Mouse (Mus musculus): ENCODE measurements at regions not wholly inside any gene's neighbourhood (a gene's known extent, or its start where the extent isn't known, plus 50 kb on each side); places are given as distances from the start of the nearest gene placed in this dataset.
A peak's percentile ranks its signal among the peaks of the same experiment; 100 is the strongest.

DNA sequence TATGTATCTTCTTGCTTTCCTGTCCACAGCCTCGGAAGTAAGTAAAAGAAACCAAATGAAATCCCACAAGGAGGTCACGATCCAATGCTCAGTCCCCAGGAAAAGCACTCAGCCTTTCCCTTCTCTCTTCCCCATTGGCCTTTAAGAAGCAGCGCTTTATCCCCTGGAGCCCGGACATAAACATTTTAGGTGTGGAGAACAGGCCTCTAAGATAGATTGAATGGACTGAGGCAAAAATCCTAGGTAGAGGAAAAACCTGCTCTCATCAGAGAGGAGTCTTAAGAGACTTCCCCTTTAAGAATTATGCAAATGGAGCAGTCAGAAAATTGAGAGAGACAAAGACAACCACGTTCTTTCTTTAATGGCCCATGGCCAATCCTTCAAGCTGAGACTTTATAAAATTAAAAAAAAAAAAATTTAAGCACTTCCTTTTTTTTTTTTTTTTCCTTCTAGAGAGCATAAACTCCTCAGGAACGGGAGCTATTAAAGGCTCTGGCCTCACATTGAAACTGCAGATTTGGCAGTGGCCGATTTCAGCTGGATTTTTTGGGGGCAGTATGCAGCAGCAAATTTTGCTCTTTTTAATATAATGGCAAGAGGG is 1020.5 kb downstream of the 9330182O14Rik start:
- Histone ChIP-seq H3K27me3 (no peaks in the 10 kb centered on the region), H3K36me3 (no peaks in the 10 kb centered on the region), H3K9me3 (replicated peaks) (no peaks in the 10 kb centered on the region), H3K9ac (peak overlapping the region; percentile 40), H3K4me3 (peak overlapping the region; percentile 30), H3K4me2 (peak overlapping the region; percentile 65), H3K27ac (peak overlapping the region; percentile 73), H3K4me1 (replicated peaks) (peaks cover 9% of the 10 kb centered on the region)
- ATAC-seq (replicated peaks; ENCODE audit: insufficient number of reproducible peaks, insufficient read depth, low FRiP score, low read depth), result no peak
- 34% methylated on average over 7 of the region's 7 CpGs for WGBS

DNA sequence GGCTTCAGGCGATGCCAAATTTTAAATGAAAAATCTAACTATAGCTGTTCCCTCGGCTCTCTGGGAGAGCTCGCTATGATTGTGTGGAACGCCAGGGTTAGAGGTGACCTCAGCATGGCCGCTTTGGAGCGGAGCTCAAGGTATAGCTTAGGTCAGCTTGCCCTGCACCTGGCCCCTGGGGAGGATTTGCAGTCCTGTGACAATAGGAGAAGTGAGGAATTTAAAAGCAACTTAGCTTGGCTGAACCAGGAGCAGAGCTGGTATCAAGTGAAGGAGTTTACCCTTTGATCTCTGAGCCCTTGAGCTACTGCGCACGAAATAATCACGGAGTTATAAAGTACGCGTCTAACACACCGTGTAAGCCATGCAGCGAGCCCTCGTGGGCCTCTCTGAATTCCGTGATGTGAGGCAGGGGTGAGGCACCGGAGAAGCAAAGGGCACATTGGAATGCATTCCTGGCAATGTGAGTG is 1021.0 kb downstream of the 9330182O14Rik start:
- 10% methylated on average over 16 of the region's 16 CpGs for WGBS

DNA sequence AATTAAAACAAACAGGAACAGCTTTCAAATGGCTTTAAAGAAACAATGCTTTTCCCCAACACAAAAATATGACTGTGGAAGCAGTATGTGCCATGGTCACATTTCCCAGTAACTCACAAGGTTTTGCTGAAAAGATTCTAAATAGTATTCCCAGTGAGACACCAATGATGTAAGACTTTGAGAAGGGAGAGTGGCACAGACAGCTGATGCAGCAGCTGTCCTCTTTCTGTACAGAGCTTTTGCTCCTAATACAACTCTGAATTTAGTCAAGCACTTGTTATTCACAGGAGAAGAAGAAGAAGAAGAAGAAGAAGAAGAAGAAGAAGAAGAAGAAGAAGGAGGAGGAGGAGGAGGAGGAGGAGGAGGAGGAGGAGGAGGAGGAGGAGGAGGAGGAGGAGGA is 1023.6 kb downstream of the 9330182O14Rik start:
- Histone ChIP-seq H3K4me2 (no peak overlapping the region), H3K36me3 (no peaks in the 10 kb centered on the region), H3K27ac (no peak overlapping the region), H3K4me1 (replicated peaks) (peaks cover 9% of the 10 kb centered on the region), H3K4me3 (no peak overlapping the region), H3K27me3 (no peaks in the 10 kb centered on the region), H3K9ac (no peak overlapping the region), H3K9me3 (replicated peaks) (no peaks in the 10 kb centered on the region)
- no peak for ATAC-seq (replicated peaks; ENCODE audit: insufficient number of reproducible peaks, insufficient read depth, low FRiP score, low read depth)

More for the DNA sequence above, 1021.0 kb downstream of the 9330182O14Rik start:
- Histone ChIP-seq H3K4me1 (replicated peaks) (peaks cover 9% of the 10 kb centered on the region), H3K9me3 (replicated peaks) (no peaks in the 10 kb centered on the region), H3K27me3 (no peaks in the 10 kb centered on the region), H3K27ac (peak overlapping the region; percentile 73), H3K9ac (peak overlapping the region; percentile 40), H3K4me3 (peak overlapping the region; percentile 30), H3K36me3 (no peaks in the 10 kb centered on the region), H3K4me2 (peak overlapping the region; percentile 65)
- ATAC-seq (replicated peaks; ENCODE audit: insufficient number of reproducible peaks, insufficient read depth, low FRiP score, low read depth), result peak; percentile 64; the same call in 1 of the 2 replicates

DNA sequence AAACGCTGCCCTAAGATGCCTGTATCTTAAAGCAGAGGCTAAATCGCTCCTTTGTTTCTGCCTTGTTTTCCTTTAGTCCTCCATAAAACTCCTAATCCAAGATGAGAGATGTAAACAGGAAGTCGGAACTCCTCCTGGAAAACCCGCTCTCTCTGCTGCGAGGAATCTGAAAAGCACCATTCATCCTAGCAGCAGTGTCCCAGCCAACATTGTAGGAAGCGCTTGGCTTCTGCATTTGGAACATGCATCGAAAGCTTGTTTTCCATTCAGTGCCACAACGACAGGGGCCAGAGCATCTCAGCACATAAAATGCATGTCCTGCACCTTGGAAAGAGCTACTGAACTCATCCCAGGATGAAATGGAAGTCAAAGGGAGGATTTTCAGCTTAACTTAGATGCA is 1028.1 kb downstream of the 9330182O14Rik start:
- H3K27me3 ChIP-seq, result no peaks in the 10 kb centered on the region
- H3K9me3 ChIP-seq (replicated peaks), result no peaks in the 10 kb centered on the region
- H3K9ac ChIP-seq, result no peak overlapping the region
- ATAC-seq (replicated peaks; ENCODE audit: insufficient number of reproducible peaks, insufficient read depth, low FRiP score, low read depth), result no peak
- H3K4me1 ChIP-seq (replicated peaks), result peaks cover 5% of the 10 kb centered on the region
- 31% methylated on average over 8 of the region's 8 CpGs for WGBS
- H3K27ac ChIP-seq, result no peak overlapping the region
- peak overlapping the region; percentile 32 for H3K4me2 ChIP-seq
- H3K4me3 ChIP-seq, result no peak overlapping the region
- no peaks in the 10 kb centered on the region for H3K36me3 ChIP-seq

DNA sequence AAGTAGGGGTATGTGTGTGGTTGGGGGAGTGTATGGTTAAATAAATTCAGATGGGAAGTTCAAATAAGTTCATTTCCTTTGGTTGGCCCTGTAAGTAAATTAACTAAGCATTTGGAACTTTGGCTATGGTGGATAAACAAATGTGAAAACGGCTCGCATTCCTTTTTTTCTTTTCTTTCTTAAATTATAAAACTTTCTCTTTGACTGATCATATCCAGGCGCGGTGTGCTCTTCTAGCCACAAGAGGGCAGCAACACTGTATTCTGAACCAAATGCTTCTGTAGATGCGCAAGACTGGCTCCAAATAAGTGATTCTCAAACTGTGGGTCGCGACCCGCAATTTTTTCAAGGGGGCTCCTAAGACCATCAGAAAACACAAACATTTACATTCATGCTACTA is 1028.6 kb downstream of the 9330182O14Rik start:
- 3% methylated on average over 8 of the region's 8 CpGs for WGBS
- no peak for ATAC-seq (replicated peaks; ENCODE audit: insufficient number of reproducible peaks, insufficient read depth, low FRiP score, low read depth)
- peak overlapping the region; percentile 32 for H3K4me2 ChIP-seq

DNA sequence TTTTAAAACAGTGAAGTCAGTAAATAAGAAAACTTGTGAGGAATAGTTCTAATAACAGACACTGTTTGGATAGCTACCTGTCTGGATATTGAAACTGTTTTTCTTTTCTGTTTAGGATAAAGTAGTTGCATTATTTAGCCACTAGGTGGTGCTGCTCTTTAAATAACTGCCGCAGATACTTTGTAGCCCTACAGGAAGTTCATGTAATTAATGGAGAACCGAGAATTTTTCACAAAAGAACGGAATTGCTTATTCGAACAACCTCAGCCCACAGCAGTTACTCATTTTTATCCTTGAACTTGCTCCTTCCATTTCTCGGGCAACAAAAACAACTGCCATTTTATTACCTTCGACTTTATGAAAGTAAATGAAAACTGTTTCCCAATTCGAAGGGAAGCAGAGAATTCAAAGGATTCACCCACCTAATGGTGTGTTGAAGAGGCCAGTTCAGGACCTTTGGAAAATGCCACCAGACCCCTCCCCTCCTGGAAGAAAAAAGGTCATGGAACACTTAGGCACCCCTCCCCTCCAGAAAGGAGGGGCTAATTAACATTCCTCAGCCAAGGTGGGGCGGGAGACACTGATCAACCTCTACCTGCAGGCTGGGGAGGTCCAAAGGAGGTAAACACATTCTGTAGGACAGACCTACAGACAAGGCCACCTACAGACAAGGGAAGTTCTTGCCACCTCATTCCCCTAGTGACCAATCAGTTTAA is 1029.6 kb downstream of the 9330182O14Rik start:
- Histone ChIP-seq H3K4me1 (replicated peaks) (peaks cover 5% of the 10 kb centered on the region), H3K4me2 (peak overlapping the region; percentile 63), H3K9me3 (replicated peaks) (no peaks in the 10 kb centered on the region), H3K9ac (peak overlapping the region; percentile 21; the same call in 1 of the 2 replicates), H3K36me3 (no peaks in the 10 kb centered on the region), H3K27me3 (no peaks in the 10 kb centered on the region), H3K27ac (no peak overlapping the region), H3K4me3 (peak overlapping the region; percentile 47)
- WGBS, result 16% methylated on average over 8 of the region's 8 CpGs
- no peak for ATAC-seq (replicated peaks; ENCODE audit: insufficient number of reproducible peaks, insufficient read depth, low FRiP score, low read depth)

More for the DNA sequence above, 1028.6 kb downstream of the 9330182O14Rik start:
- Histone ChIP-seq H3K4me1 (replicated peaks) (peaks cover 5% of the 10 kb centered on the region), H3K27ac (no peak overlapping the region), H3K36me3 (no peaks in the 10 kb centered on the region), H3K9ac (no peak overlapping the region), H3K27me3 (no peaks in the 10 kb centered on the region), H3K4me3 (no peak overlapping the region), H3K9me3 (replicated peaks) (no peaks in the 10 kb centered on the region)

DNA sequence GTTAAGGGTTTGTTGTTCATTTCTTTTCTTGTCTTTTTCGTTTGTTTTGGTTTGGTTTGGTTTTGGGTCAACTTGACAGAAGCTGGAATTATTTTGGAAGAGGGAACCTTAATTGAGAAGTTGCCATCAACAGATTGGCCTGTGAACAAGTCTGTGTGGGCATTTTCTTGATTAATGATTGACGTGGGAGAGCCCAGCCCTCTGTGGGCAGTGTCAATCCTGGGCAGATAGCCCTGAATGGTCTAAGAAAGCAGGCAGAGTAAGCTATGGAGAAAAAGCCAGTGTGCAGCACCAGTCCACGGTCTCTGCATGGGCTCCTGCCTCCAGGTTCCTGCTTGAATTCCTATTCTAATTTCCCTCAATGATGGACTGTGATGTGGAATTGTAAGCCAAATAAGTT is 1031.4 kb downstream of the 9330182O14Rik start:
- Histone ChIP-seq H3K9ac (no peak overlapping the region), H3K36me3 (no peaks in the 10 kb centered on the region), H3K4me3 (no peak overlapping the region), H3K4me1 (replicated peaks) (peaks cover 5% of the 10 kb centered on the region), H3K27ac (no peak overlapping the region), H3K4me2 (no peak overlapping the region), H3K9me3 (replicated peaks) (no peaks in the 10 kb centered on the region), H3K27me3 (no peaks in the 10 kb centered on the region)
- 81% methylated on average over 3 of the region's 3 CpGs for WGBS
- no peak for ATAC-seq (replicated peaks; ENCODE audit: insufficient number of reproducible peaks, insufficient read depth, low FRiP score, low read depth)

DNA sequence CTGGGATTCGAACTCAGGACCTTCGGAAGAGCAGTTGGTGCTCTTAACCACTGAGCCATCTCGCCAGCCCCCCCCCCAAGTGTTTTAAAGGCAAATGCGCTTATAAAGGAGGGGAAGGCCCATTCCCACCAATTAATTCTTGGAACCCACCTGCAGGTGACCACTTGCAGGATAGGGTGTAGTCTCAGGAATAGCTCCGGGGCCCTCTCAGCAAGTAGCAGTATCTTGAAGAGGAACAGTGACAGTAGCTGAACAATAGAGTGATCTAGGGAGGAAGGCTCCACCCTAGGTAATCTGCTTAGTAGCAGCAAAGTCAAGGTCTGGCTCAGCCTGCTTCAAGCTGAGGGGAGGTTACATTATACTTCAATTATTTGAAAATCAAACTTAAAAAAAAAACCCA is 1056.6 kb downstream of the 9330182O14Rik start:
- H3K4me3 ChIP-seq, result no peak overlapping the region
- no peak for ATAC-seq (replicated peaks; ENCODE audit: insufficient number of reproducible peaks, insufficient read depth, low FRiP score, low read depth)
- H3K9me3 ChIP-seq (replicated peaks), result no peaks in the 10 kb centered on the region
- no peak overlapping the region for H3K4me2 ChIP-seq
- WGBS, result 75% methylated on average over 5 of the region's 5 CpGs
- no peak overlapping the region for H3K9ac ChIP-seq
- H3K36me3 ChIP-seq, result no peaks in the 10 kb centered on the region
- no peaks in the 10 kb centered on the region for H3K27me3 ChIP-seq
- no peak overlapping the region for H3K27ac ChIP-seq
- no peaks in the 10 kb centered on the region for H3K4me1 ChIP-seq (replicated peaks)

DNA sequence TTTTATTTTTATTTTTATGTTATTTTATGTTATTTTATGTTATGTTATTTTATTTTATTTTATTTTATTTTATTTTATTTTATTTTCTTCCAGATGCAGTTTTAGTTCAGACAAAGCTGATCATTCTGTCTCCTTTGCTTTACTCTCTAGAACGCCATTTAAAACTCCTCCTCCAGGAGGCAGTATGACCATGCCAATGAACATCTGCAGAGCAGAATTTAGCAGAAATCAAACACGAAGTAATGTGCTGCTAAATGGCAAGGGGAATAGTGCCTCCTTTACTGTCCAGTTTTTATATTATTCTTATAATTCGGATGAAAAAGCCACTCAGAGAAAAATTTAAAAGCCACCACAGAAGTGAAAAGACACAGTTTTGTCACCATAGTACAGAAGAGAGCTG is 1059.1 kb downstream of the 9330182O14Rik start:
- Histone ChIP-seq H3K4me1 (replicated peaks) (no peaks in the 10 kb centered on the region), H3K27me3 (no peaks in the 10 kb centered on the region), H3K27ac (no peak overlapping the region), H3K4me2 (no peak overlapping the region), H3K9ac (no peak overlapping the region), H3K36me3 (no peaks in the 10 kb centered on the region), H3K4me3 (no peak overlapping the region), H3K9me3 (replicated peaks) (no peaks in the 10 kb centered on the region)
- ATAC-seq (replicated peaks; ENCODE audit: insufficient number of reproducible peaks, insufficient read depth, low FRiP score, low read depth), result no peak
- 13% methylated on average over 3 of the region's 3 CpGs for WGBS

DNA sequence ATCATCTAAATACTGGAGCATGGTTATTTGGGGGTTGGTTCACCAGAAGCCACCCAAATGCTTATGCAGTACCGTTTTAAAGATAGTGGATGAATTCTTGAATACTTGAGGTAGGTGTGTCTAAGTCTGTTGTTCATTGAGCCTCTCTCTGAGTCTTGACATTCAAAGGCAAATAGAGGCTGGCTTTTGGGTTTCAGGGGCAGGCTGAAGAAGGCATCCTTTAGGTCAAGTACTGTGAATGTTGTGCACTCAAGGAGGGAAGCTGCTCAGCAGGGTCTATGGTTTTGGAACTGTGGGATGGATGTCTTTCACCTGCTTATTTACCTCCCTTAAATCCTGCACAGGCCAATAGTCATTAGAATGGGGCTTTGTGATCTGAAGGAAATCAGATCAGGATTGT is 1089.6 kb downstream of the 9330182O14Rik start:
- Histone ChIP-seq H3K4me3 (no peak overlapping the region), H3K4me1 (replicated peaks) (no peaks in the 10 kb centered on the region), H3K9me3 (replicated peaks) (no peaks in the 10 kb centered on the region), H3K36me3 (no peaks in the 10 kb centered on the region), H3K4me2 (no peak overlapping the region), H3K27me3 (no peaks in the 10 kb centered on the region), H3K27ac (no peak overlapping the region), H3K9ac (no peak overlapping the region)
- 71% methylated on average over 1 of the region's 1 CpGs for whole genome bisulfite sequencing
- no peak for ATAC-seq (replicated peaks; ENCODE audit: insufficient number of reproducible peaks, insufficient read depth, low FRiP score, low read depth)

DNA sequence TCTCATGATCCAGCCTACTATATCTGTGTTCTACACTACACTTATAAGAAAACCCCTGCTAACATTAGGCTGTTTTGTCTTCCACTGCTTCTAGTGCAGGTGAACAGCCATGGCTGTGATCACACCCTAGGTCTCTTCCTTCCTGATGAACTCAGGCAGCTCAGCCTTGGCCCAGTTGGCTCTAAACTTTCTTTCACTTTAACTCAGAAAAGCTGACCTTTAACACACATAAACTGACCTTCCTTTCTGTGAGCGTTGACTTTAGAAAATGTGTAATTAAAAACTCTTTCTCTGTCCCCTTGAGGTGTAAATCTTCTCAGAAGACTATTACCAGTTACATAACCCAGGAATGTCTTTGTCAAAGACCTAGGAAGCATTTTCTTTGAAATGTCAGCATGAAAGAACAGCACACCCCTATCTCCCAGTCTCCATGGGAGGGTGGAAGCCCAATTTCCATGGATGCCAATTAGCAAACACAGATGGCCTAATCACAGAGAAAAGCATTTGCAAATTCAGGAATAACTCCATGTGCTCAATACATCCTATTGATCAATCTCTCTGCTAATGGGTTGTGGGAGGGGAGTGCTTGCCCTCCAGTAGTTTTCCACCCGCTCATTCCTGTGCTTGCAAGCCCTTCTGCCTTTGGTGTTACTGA is 1098.4 kb downstream of the 9330182O14Rik start:
- H3K9ac ChIP-seq, result no peak overlapping the region
- no peaks in the 10 kb centered on the region for H3K27me3 ChIP-seq
- no peak for ATAC-seq (replicated peaks; ENCODE audit: insufficient number of reproducible peaks, insufficient read depth, low FRiP score, low read depth)
- no peaks in the 10 kb centered on the region for H3K36me3 ChIP-seq
- no peaks in the 10 kb centered on the region for H3K4me1 ChIP-seq (replicated peaks)
- no peak overlapping the region for H3K4me2 ChIP-seq
- no peak overlapping the region for H3K4me3 ChIP-seq
- 53% methylated on average over 2 of the region's 2 CpGs for WGBS
- no peak overlapping the region for H3K27ac ChIP-seq
- no peaks in the 10 kb centered on the region for H3K9me3 ChIP-seq (replicated peaks)
